Mouse (Mus musculus): Measurements from ENCODE around the gene 1700001C02Rik. TPM values are rescaled to one million over a fixed set of nuclear protein-coding genes. Genes with fewer than 3 reads are reported as not detected.
A peak's percentile ranks its signal among the peaks of the same experiment; 100 is the strongest.

1700001C02Rik gene
- total and polyA plus RNA-seq, 3 experiments, result 2.6 TPM; not detected in 2

DNA sequence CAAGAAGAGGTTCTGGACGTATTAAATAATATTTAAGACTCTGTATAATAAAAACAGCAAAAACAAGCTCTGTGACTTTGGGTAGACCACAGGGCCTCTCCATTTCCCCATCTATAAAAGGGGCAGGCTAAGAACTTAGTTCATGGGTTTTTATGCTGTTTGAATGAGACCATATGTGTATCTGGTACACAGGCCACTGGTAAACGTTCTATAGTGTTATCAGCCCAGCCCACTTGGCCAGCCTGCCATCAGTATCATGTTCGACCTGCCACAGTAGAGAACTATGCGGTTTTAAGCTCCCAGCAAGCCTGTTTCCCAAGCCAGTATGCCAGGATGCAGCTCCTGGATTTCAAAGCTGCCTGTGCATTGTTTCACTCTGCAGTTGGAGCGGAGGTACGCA, 52.7 kb downstream of the 1700001C02Rik start:
- Histone ChIP-seq H3K36me3 (ENCODE audit: control insufficient read depth, insufficient read depth, low read length) (no peaks in the 10 kb centered on the region), H3K27ac (no peak overlapping the region), H3K9ac (ENCODE audit: low read depth, low read length) (no peak overlapping the region), H3K27me3 (ENCODE audit: control insufficient read depth, insufficient read depth, low read length) (no peaks in the 10 kb centered on the region), H3K79me2 (replicated peaks; ENCODE audit: control insufficient read depth, insufficient read depth, low read length) (no peaks in the 10 kb centered on the region), H3K4me1 (ENCODE audit: control insufficient read depth, insufficient read depth, low read length) (no peaks in the 10 kb centered on the region), H3K4me3 (no peak overlapping the region)
- 74% methylated on average over 6 of the region's 6 CpGs for WGBS
- TF ChIP-seq CTCF (IDR thresholded peaks at IDR 0.05) (no peak), EP300 (IDR thresholded peaks at IDR 0.05; ENCODE audit: insufficient read depth, low read depth, low read length) (no peak), POLR2A (IDR thresholded peaks at IDR 0.05; ENCODE audit: insufficient read depth, low read depth, low read length) (no peak)
- intact Hi-C loops (cut with DNase I), result loop anchor here (5.0 kb wide), 1 partner anchor 69 kb away; the partner anchor contains the start of gene Kcnk3
- no peak for DNase-seq

DNA sequence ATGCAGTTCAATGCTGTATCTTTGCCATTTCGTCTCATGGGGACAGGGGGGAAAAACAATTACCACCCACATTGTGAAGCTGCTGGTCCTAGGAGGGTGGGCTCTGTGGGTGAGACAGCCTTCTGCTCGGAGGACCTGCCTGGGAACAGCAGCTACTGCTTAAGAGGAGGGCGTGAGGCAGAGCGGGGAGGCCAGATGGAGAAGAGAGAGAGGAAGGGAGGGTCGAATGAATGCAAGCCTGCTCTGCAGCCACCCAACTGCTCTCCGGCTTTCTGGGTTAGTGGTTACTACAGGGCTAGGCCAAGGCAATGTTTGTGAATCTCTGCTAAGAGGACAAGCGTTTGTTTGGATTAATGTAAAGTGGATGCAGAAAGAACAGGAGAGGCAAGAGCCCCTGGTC, 53.6 kb downstream of the 1700001C02Rik start:
- WGBS, result 73% methylated on average over 7 of the region's 7 CpGs
- intact Hi-C loops (cut with DNase I), result loop anchor here (5.0 kb wide), 1 partner anchor 68 kb away; the partner anchor contains the start of gene Kcnk3
- Histone ChIP-seq H3K4me3 (no peak overlapping the region), H3K27ac (no peak overlapping the region), H3K79me2 (replicated peaks; ENCODE audit: control insufficient read depth, insufficient read depth, low read length) (no peaks in the 10 kb centered on the region), H3K27me3 (ENCODE audit: control insufficient read depth, insufficient read depth, low read length) (no peaks in the 10 kb centered on the region), H3K36me3 (ENCODE audit: control insufficient read depth, insufficient read depth, low read length) (no peaks in the 10 kb centered on the region), H3K4me1 (ENCODE audit: control insufficient read depth, insufficient read depth, low read length) (no peaks in the 10 kb centered on the region), H3K9ac (ENCODE audit: low read depth, low read length) (no peak overlapping the region)
- TF ChIP-seq EP300 (IDR thresholded peaks at IDR 0.05; ENCODE audit: insufficient read depth, low read depth, low read length) (no peak), CTCF (IDR thresholded peaks at IDR 0.05) (no peak)
- no peak for DNase-seq

DNA sequence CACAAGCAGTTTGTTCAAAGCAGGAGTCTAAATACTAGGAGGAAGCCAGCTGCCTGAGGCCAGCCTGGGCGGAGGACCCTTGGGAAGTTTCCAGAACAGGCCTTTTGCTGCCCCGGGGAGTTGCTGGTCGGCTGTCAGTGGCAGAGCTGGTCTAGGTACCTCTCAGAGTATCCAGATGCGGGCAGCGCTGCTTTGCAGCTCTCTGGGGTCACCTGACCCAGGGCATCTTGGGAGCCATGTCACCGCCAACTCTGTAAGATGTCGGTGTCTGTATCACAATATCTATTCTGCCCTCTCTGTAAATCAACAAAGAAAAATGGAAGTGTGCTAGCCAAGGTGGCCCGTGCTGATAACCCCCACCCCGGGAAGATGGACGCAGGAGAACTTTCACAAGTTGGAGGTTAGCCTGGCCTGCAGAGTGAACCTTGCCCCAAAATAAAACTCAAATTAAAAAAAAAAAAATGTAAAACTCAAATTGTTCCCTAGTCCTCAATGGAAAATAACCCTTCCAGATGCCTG, 54.4 kb downstream of the 1700001C02Rik start:
- no peak overlapping the region for H3K9ac ChIP-seq (ENCODE audit: low read depth, low read length)
- no peak overlapping the region for H3K27ac ChIP-seq
- TF ChIP-seq CTCF (IDR thresholded peaks at IDR 0.05) (peak; percentile 40), POLR2A (IDR thresholded peaks at IDR 0.05; ENCODE audit: insufficient read depth, low read depth, low read length) (no peak), EP300 (IDR thresholded peaks at IDR 0.05; ENCODE audit: insufficient read depth, low read depth, low read length) (no peak)
- WGBS, result 66% methylated on average over 10 of the region's 10 CpGs
- no peaks in the 10 kb centered on the region for H3K36me3 ChIP-seq (ENCODE audit: control insufficient read depth, insufficient read depth, low read length)
- no peaks in the 10 kb centered on the region for H3K27me3 ChIP-seq (ENCODE audit: control insufficient read depth, insufficient read depth, low read length)
- no peaks in the 10 kb centered on the region for H3K4me1 ChIP-seq (ENCODE audit: control insufficient read depth, insufficient read depth, low read length)
- no peak overlapping the region for H3K4me3 ChIP-seq
- no peak for DNase-seq
- no peaks in the 10 kb centered on the region for H3K79me2 ChIP-seq (replicated peaks; ENCODE audit: control insufficient read depth, insufficient read depth, low read length)
- intact Hi-C loops (cut with DNase I), result loop anchor here (5.0 kb wide), 1 partner anchor 52 kb away; no protein-coding TSS in a partner anchor

DNA sequence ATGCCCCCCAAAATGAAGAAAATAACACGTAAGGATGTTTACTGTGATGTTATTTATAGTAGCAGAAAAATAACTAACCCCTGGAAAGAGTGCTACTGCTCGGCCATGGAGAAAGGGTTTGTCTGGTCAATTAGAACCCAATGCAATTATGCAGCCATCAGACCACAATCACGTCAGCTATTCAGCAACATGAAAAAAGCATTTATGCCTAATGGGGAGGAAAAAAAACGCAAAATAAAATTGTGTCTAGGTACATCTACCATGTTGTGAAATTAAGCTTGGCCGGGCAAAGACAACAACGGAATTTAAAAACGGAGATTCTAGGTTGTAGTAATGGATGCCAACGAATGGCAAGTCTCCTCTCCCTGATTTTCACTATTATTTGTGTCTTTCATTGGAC, 56.6 kb downstream of the 1700001C02Rik start:
- intact Hi-C loops (cut with DNase I), result loop anchor here (5.0 kb wide), 1 partner anchor 50 kb away; no protein-coding TSS in a partner anchor
- no peaks in the 10 kb centered on the region for H3K79me2 ChIP-seq (replicated peaks; ENCODE audit: control insufficient read depth, insufficient read depth, low read length)
- no peak overlapping the region for H3K4me3 ChIP-seq
- no peaks in the 10 kb centered on the region for H3K4me1 ChIP-seq (ENCODE audit: control insufficient read depth, insufficient read depth, low read length)
- no peaks in the 10 kb centered on the region for H3K27me3 ChIP-seq (ENCODE audit: control insufficient read depth, insufficient read depth, low read length)
- no peak overlapping the region for H3K27ac ChIP-seq
- no peaks in the 10 kb centered on the region for H3K36me3 ChIP-seq (ENCODE audit: control insufficient read depth, insufficient read depth, low read length)
- H3K9ac ChIP-seq (ENCODE audit: low read depth, low read length), result no peak overlapping the region
- WGBS, result 88% methylated on average over 8 of the region's 8 CpGs
- TF ChIP-seq POLR2A (IDR thresholded peaks at IDR 0.05; ENCODE audit: insufficient read depth, low read depth, low read length) (no peak), EP300 (IDR thresholded peaks at IDR 0.05; ENCODE audit: insufficient read depth, low read depth, low read length) (no peak), CTCF (IDR thresholded peaks at IDR 0.05) (no peak)
- no peak for DNase-seq

- Histone ChIP-seq H3K9ac (ENCODE audit: low read depth, low read length) (no peak overlapping the region), H3K36me3 (ENCODE audit: control insufficient read depth, insufficient read depth, low read length) (no peaks in the 10 kb centered on the region), H3K27ac (no peak overlapping the region), H3K4me3 (no peak overlapping the region), H3K79me2 (replicated peaks; ENCODE audit: control insufficient read depth, insufficient read depth, low read length) (no peaks in the 10 kb centered on the region), H3K4me1 (ENCODE audit: control insufficient read depth, insufficient read depth, low read length) (no peaks in the 10 kb centered on the region), H3K27me3 (ENCODE audit: control insufficient read depth, insufficient read depth, low read length) (no peaks in the 10 kb centered on the region)
- 61% methylated on average over 3 of the region's 3 CpGs for WGBS
- TF ChIP-seq POLR2A (IDR thresholded peaks at IDR 0.05; ENCODE audit: insufficient read depth, low read depth, low read length) (no peak), EP300 (IDR thresholded peaks at IDR 0.05; ENCODE audit: insufficient read depth, low read depth, low read length) (no peak)
- intact Hi-C loops (cut with DNase I), result loop anchor here (5.0 kb wide), 1 partner anchor 49 kb away; no protein-coding TSS in a partner anchor
- no peak for DNase-seq
Observed at GRCm38 (mm10) chr5:30523131-30523530, 57.3 kb downstream of the 1700001C02Rik start.

DNA sequence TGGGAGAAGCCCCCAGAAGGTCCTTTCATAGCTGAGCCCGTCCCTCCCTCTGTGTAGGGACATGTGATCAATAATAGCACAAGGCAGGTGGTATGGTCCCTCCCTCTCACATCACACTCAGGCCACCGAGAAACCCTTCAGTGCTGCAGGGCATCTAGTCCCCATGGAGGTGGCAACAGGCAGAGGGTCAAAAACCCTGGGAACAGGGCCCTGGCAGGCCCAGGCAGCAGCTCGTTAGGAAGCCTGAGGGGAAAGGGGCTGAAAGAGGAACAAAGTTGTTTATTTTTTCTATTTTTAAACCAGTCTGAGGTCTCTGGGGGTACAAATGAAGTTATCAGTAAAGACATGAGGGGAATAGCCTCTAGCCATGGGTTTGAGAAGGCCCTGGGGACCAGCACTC, 58.4 kb downstream of the 1700001C02Rik start:
- H3K79me2 ChIP-seq (replicated peaks; ENCODE audit: control insufficient read depth, insufficient read depth, low read length), result no peaks in the 10 kb centered on the region
- no peak overlapping the region for H3K27ac ChIP-seq
- no peaks in the 10 kb centered on the region for H3K36me3 ChIP-seq (ENCODE audit: control insufficient read depth, insufficient read depth, low read length)
- no peak overlapping the region for H3K4me3 ChIP-seq
- intact Hi-C loops (cut with DNase I), result loop anchor here (5.0 kb wide), 1 partner anchor 48 kb away; no protein-coding TSS in a partner anchor
- H3K9ac ChIP-seq (ENCODE audit: low read depth, low read length), result no peak overlapping the region
- H3K4me1 ChIP-seq (ENCODE audit: control insufficient read depth, insufficient read depth, low read length), result no peaks in the 10 kb centered on the region
- H3K27me3 ChIP-seq (ENCODE audit: control insufficient read depth, insufficient read depth, low read length), result no peaks in the 10 kb centered on the region
- TF ChIP-seq EP300 (IDR thresholded peaks at IDR 0.05; ENCODE audit: insufficient read depth, low read depth, low read length) (no peak), CTCF (IDR thresholded peaks at IDR 0.05) (no peak), POLR2A (IDR thresholded peaks at IDR 0.05; ENCODE audit: insufficient read depth, low read depth, low read length) (no peak)
- no peak for DNase-seq
- 61% methylated on average over 3 of the region's 3 CpGs for WGBS

All from heart, adult 2 months (tissue).